Mouse (Mus musculus): ENCODE results near the gene Ksr1. TPM values are rescaled to one million over a fixed set of nuclear protein-coding genes. Genes with fewer than 3 reads are reported as not detected.

The Ksr1 gene
- total RNA-seq, 2 experiments from 2014 or later = 57.2 to 59.8 TPM

GRCm38 (mm10) chr11:79103461-79103869, 42.7 kb downstream of the Ksr1 start:
- Histone ChIP-seq H3K4me3 (no peak overlapping the region), H3K27ac (no peak overlapping the region)
- DNase-seq (ENCODE audit: extremely low spot score in 1 of 2, low spot score in 2 of 2) = no peak
- no peak for TF ChIP-seq CTCF (IDR thresholded peaks at IDR 0.05)
- intact Hi-C loops (cut with DNase I) = no loop called here

- intact Hi-C loops (cut with DNase I) = no loop called here
- peak; percentile 16 for TF ChIP-seq CTCF (IDR thresholded peaks at IDR 0.05)
- Histone ChIP-seq H3K4me3 (no peak overlapping the region), H3K27ac (no peak overlapping the region)
- no peak for DNase-seq (ENCODE audit: extremely low spot score in 1 of 2, low spot score in 2 of 2)
Observed at GRCm38 (mm10) chr11:79102280-79102679, 43.9 kb downstream of the Ksr1 start.

- no peak overlapping the region for H3K4me3 ChIP-seq
- no peak for DNase-seq (ENCODE audit: extremely low spot score in 1 of 2, low spot score in 2 of 2)
- TF ChIP-seq CTCF (IDR thresholded peaks at IDR 0.05) = no peak
- no peak overlapping the region for H3K27ac ChIP-seq
- intact Hi-C loops (cut with DNase I) = no loop called here
Observed at GRCm38 (mm10) chr11:79101568-79101967, 44.6 kb downstream of the Ksr1 start.

- Histone ChIP-seq H3K27ac (no peak overlapping the region; the same call in 1 of the 2 replicates), H3K4me3 (no peak overlapping the region)
- intact Hi-C loops (cut with DNase I) = no loop called here
- no peak for DNase-seq (ENCODE audit: extremely low spot score in 1 of 2, low spot score in 2 of 2)
- TF ChIP-seq CTCF (IDR thresholded peaks at IDR 0.05) = no peak
Observed at GRCm38 (mm10) chr11:79099032-79099431, 47.2 kb downstream of the Ksr1 start.

GRCm38 (mm10) chr11:79097736-79098135, 48.5 kb downstream of the Ksr1 start:
- DNase-seq (ENCODE audit: extremely low spot score in 1 of 2, low spot score in 2 of 2) = no peak
- TF ChIP-seq CTCF (IDR thresholded peaks at IDR 0.05) = no peak
- Histone ChIP-seq H3K4me3 (no peak overlapping the region), H3K27ac (no peak overlapping the region)
- intact Hi-C loops (cut with DNase I) = no loop called here

- no peak overlapping the region for H3K4me3 ChIP-seq
- TF ChIP-seq CTCF (IDR thresholded peaks at IDR 0.05) = no peak
- H3K27ac ChIP-seq = no peak overlapping the region
- no peak for DNase-seq (ENCODE audit: extremely low spot score in 1 of 2, low spot score in 2 of 2)
- intact Hi-C loops (cut with DNase I) = no loop called here
Observed at GRCm38 (mm10) chr11:79096673-79097072, 49.5 kb downstream of the Ksr1 start.

- intact Hi-C loops (cut with DNase I) = no loop called here
- no peak for DNase-seq (ENCODE audit: extremely low spot score in 1 of 2, low spot score in 2 of 2)
Observed at GRCm38 (mm10) chr11:79095713-79096112, 50.5 kb downstream of the Ksr1 start.

GRCm38 (mm10) chr11:79094727-79095126, 51.5 kb downstream of the Ksr1 start:
- DNase-seq (ENCODE audit: extremely low spot score in 1 of 2, low spot score in 2 of 2) = no peak
- Histone ChIP-seq H3K27ac (peak overlapping the region; percentile 86), H3K4me3 (no peak overlapping the region)
- intact Hi-C loops (cut with DNase I) = no loop called here
- TF ChIP-seq CTCF (IDR thresholded peaks at IDR 0.05) = no peak

More at GRCm38 (mm10) chr11:79095713-79096112, 50.5 kb downstream of the Ksr1 start:
- Histone ChIP-seq H3K27ac (peak overlapping the region; percentile 86), H3K4me3 (no peak overlapping the region)
- TF ChIP-seq CTCF (IDR thresholded peaks at IDR 0.05) = no peak

- TF ChIP-seq CTCF (IDR thresholded peaks at IDR 0.05) = no peak
- no peak for DNase-seq (ENCODE audit: extremely low spot score in 1 of 2, low spot score in 2 of 2)
- H3K27ac ChIP-seq = peak overlapping the region; percentile 86
- H3K4me3 ChIP-seq = no peak overlapping the region
- intact Hi-C loops (cut with DNase I) = no loop called here
Observed at GRCm38 (mm10) chr11:79093986-79094695, 52.1 kb downstream of the Ksr1 start.

- intact Hi-C loops (cut with DNase I) = no loop called here
- DNase-seq (ENCODE audit: extremely low spot score in 1 of 2, low spot score in 2 of 2) = no peak
- TF ChIP-seq CTCF (IDR thresholded peaks at IDR 0.05) = no peak
Observed at GRCm38 (mm10) chr11:79093386-79093906, 52.8 kb downstream of the Ksr1 start.

GRCm38 (mm10) chr11:79092802-79093201, 53.4 kb downstream of the Ksr1 start:
- no peak for DNase-seq (ENCODE audit: extremely low spot score in 1 of 2, low spot score in 2 of 2)
- no peak for TF ChIP-seq CTCF (IDR thresholded peaks at IDR 0.05)
- intact Hi-C loops (cut with DNase I) = no loop called here
- no peak overlapping the region for H3K27ac ChIP-seq
- H3K4me3 ChIP-seq = no peak overlapping the region

More at GRCm38 (mm10) chr11:79093386-79093906, 52.8 kb downstream of the Ksr1 start:
- H3K4me3 ChIP-seq = no peak overlapping the region
- H3K27ac ChIP-seq = no peak overlapping the region

GRCm38 (mm10) chr11:79092245-79092644, 54.0 kb downstream of the Ksr1 start:
- TF ChIP-seq CTCF (IDR thresholded peaks at IDR 0.05) = no peak
- DNase-seq (ENCODE audit: extremely low spot score in 1 of 2, low spot score in 2 of 2) = no peak
- no peak overlapping the region for H3K27ac ChIP-seq
- intact Hi-C loops (cut with DNase I) = no loop called here
- no peak overlapping the region for H3K4me3 ChIP-seq

GRCm38 (mm10) chr11:79089756-79090155, 56.5 kb downstream of the Ksr1 start:
- Histone ChIP-seq H3K4me3 (no peak overlapping the region), H3K27ac (no peak overlapping the region)
- DNase-seq (ENCODE audit: extremely low spot score in 1 of 2, low spot score in 2 of 2) = no peak
- intact Hi-C loops (cut with DNase I) = no loop called here
- no peak for TF ChIP-seq CTCF (IDR thresholded peaks at IDR 0.05)

Measured in left cerebral cortex, adult 2 months (tissue).